Mouse (Mus musculus) embryo, embryonic 10 days (tissue): Measurements from ENCODE around the gene Vmn2r102.

ENCODE experiments used
- DNase-seq: peaks from one replicate; pipeline ENCODE4 v3.0.0-alpha.2; 2015; ENCODE audit warnings: low spot score

Gene Vmn2r102

DNA sequence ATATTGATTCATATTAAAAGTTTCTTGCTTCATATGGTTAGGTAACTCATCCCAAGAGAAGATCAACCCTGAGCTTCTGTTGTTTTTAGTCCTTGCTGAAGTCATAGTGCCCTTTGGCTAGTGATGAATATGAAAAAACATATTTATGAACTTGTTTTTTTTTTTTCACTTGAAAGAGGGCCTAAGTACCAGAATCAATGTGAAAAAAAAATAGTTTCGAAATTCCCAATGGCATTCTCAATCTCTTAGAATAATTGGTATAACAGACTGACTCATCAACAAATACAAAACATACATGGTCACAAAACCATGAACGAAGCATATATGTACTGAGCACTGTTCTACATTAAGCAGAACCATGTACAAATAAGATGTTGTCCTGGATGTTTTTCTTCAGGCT lies at the start of gene Vmn2r102:
Gene Vmn2r102, plus strand, starts transcription at position 301 of the 400 bp plus-strand sequence.
- DNase-seq = no peak

DNA sequence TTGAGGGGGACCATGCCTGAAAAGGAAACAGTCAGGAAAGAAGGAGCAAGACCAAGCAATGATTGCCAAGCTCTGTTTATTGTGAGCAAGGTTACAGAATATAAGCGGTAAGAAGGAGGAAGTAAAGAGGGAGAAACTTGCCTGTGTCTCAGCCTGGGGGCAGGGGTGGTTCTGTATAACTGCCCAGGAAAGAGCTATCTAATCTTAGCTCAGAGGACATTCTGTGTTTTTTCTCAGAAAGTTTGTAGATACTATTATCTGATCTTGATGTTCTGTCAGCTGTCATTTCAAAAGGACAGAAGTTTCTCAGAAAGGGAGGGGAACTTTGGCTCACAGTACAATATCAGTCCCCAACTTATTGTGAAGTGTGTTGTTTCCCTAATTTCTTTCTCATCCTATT lies 30.8 kb upstream of the Vmn2r102 start:
- no peak for DNase-seq

DNA sequence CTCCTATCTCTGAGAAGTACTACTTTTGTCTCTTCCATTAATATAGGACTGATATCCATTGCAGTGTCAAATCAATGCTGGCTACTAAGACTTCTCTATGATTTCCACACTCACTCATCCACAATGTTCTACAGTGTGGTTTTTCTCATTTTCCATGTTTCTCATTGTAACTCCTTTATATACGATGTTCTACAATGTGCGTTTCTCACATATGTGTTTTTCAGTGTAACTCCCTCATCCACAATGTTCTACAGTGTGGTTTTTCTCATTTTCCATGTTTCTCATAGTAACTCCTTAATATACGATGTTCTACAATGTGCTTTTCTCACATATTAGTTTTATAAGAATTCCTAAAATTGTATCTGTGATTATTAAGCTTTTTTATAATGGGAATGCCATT lies 1.7 kb upstream of the Vmn2r102 start:
- no peak for DNase-seq

- no peak for DNase-seq
Observed at GRCm38 (mm10) chr17:19692062-19692461, 31.9 kb downstream of the Vmn2r102 start.
